Mouse (Mus musculus): ENCODE data around the gene Tbc1d16.

GRCm38 (mm10) chr11:119105071-119105609 lies 123.2 kb downstream of the Tbc1d16 start:
- no peak for TF ChIP-seq POLR2A (IDR thresholded peaks at IDR 0.05; ENCODE audit: borderline replicate concordance, low read depth, low read length)
- no peak for TF ChIP-seq CTCF (IDR thresholded peaks at IDR 0.05; ENCODE audit: low read depth, low read length)

All from bone marrow macrophage, adult 2 months (primary cell).